Mouse (Mus musculus): Measurements from ENCODE around the gene Usp15.
"Not testable (repeated sequence)": the region's sequence is repeated elsewhere in the genome, so short reads cannot be mapped to it uniquely, and the experiment has no call there.

Gene Usp15

GRCm38 (mm10) chr10:123196835-123197559 lies at the start of gene Usp15:
TSS of gene Usp15 (minus strand) at chr10:123196995.
- DNase-seq (ENCODE audit: low spot score), result peak; percentile 90

DNA sequence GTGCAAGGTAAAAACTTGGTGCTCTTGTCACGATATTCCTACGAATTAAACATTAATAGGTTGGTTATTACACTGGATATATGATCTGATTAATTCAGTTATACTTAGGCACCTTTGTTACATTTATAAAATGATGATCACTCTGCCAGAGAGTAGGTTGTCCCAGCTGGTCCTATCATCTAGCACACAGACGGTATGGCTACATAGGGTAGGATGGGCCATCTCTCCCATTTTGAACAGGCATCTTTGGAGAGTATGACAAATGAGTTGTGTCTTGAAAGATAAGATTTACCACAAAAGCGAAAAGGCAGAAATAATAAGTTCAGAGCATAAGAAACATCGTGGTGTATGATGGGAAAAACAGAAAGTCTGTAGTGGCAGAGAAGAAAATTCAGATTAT lies 32.6 kb upstream of the Usp15 start:
- no peak for DNase-seq (ENCODE audit: low spot score)

DNA sequence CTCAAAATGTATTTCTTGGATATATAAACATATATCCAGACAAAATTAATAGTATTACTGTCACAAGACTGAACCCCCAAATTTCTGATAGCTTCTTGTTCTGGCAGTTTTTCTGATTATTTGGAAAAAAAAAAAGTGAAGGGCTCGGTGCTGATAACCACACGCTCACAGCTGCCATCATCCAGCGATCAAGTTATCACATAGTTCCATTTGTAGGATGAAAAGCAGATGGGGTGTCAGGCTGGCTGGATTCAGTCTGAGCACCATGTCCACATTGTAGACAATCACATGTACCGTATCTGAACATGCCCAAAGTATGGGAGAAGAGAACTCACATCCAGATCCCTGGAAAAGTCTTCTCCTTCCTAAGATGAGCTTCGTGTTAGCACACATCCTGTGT lies 26.0 kb upstream of the Usp15 start:
- no peak for DNase-seq (ENCODE audit: low spot score)

- DNase-seq (ENCODE audit: low spot score), result no peak
These were observed 12.7 kb upstream of the Usp15 start for GRCm38 (mm10) chr10:123209517-123209916.

DNA sequence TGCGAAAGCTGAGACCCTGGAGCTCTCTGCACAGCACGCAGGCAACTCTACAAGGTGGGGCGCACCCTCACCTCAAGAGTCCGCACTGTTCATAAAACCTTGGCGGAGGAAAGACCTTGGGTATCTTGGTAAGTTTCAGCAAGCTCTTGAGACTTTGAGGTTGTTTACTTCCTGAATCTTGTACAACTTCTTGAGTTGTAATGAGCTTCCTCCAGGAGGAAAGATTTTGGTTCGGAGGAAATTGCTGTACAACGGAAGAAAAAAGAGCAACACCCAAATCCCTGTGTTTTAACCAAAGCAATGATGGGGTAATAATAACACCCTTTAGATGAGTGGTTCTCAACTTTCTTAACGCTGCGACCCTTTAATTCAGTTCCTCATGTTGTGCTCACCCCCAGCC lies 11.5 kb upstream of the Usp15 start:
- no peak for DNase-seq (ENCODE audit: low spot score)

DNA sequence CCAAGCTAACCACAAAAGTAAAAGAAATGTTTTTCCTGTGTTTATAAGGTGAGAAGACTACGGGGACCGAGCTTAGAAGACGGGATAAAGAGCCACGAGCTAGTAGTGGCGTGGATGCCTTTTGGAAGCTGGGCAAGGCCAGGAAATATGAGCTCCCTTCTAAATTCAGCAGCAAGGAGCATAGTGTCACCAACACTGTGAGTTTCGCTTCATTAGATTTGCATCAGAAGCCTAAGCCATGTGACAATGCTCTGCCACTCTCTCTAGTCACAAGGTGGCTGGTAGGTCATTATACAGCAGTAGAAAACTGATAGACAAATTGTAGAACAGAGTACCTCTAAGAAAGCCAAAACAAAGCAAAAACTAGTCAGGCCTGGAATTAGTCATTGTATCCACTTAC lies 9.3 kb upstream of the Usp15 start:
- no peak for DNase-seq (ENCODE audit: low spot score)

DNA sequence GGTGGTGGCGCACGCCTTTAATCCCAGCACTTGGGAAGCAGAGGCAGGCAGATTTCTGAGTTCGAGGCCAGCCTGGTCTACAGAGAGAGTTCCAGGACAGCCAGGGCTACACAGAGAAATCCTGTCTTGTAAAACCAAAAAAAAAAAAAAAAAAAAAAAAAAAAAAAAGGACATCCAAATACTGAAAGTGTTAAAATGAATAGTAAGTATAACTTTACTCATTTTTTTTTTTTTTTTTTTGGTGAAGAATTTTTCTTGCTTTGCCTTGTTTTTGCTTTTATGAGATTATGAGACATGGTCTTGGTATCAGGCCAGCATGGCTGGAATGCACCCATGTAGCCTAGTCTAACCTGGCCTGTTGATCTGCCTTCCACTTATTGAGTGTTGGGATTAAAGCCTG lies 8.6 kb upstream of the Usp15 start:
- DNase-seq (ENCODE audit: low spot score), result not testable (repeated sequence)

DNA sequence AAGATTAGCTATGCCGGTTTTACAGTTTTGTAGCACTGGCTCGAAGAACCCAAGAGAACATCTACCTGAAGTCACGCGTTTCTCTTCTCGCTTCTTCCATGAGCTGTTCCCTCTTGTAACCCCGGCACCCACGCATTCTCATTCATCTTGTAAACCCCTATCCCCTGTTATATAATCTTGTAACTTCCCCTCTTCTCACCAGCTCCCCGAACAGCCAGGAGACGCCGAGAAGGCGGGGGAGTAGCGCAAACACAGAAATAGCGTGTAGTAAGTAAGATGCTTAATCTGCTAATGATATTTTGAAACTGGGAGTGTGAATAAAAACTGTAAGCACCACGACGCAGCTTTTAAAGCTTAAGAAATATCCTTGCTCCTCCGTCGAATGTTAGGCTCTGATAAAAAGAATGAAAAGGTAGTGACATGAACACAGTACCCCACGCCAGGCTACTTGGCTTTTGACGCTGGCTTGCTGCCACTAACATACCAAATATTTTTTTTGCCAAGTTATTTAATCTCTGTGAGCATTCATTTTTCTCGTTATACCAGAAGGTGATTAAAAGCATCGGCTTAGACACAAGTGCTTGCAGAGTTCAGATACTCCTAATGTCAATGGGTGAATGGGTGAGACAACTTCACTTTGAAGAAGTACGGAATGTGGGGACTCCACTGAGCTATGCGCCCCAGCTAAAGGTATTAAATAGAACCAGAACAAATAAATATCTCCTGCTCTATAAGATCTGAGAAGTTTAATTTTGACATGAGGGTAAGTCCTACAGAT lies 5.4 kb upstream of the Usp15 start:
- DNase-seq (ENCODE audit: low spot score), result no peak

GRCm38 (mm10) chr10:123201436-123201835 lies 4.6 kb upstream of the Usp15 start:
- DNase-seq (ENCODE audit: low spot score), result no peak

GRCm38 (mm10) chr10:123200996-123201395 lies 4.2 kb upstream of the Usp15 start:
- no peak for DNase-seq (ENCODE audit: low spot score)

- DNase-seq (ENCODE audit: low spot score), result no peak
These were observed 3.5 kb upstream of the Usp15 start for GRCm38 (mm10) chr10:123200320-123200659.

DNA sequence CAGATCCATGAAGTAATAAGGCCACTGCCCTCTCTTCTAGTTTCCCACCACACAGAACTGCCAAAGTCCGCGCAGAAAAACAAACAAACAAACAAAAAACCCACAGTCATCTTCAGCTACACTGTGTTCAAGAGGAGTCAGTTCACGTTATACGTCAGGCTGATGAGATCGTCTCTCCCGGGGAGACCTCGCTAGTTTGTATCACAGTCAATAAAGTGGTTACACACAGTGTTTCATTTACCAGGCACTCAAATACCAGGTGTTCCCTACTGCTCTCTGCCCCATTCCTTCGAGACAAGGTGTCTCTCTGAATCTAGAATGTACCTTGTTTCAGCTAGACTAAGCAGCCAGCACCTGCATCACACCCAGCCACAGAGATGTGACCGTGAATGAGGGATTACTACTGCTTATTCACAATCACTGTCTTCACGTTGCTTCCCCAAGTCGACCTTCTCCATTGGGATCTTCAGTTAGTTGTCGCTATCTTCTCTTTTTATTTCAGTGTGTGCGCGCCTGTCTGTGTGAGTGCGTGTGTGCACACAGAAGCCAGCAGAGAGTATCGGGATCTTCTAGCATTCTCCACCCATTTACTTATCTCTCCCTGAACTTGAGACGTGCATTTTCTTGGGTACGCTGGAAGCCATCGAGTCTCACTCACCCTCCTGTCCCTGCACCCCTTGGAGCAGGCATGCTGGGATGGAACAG lies 3.0 kb upstream of the Usp15 start:
- no peak for DNase-seq (ENCODE audit: low spot score)

- no peak for DNase-seq (ENCODE audit: low spot score)
These were observed 2.3 kb upstream of the Usp15 start for GRCm38 (mm10) chr10:123199119-123199518.

GRCm38 (mm10) chr10:123198183-123198582 lies 1.4 kb upstream of the Usp15 start:
- no peak for DNase-seq (ENCODE audit: low spot score)

DNA sequence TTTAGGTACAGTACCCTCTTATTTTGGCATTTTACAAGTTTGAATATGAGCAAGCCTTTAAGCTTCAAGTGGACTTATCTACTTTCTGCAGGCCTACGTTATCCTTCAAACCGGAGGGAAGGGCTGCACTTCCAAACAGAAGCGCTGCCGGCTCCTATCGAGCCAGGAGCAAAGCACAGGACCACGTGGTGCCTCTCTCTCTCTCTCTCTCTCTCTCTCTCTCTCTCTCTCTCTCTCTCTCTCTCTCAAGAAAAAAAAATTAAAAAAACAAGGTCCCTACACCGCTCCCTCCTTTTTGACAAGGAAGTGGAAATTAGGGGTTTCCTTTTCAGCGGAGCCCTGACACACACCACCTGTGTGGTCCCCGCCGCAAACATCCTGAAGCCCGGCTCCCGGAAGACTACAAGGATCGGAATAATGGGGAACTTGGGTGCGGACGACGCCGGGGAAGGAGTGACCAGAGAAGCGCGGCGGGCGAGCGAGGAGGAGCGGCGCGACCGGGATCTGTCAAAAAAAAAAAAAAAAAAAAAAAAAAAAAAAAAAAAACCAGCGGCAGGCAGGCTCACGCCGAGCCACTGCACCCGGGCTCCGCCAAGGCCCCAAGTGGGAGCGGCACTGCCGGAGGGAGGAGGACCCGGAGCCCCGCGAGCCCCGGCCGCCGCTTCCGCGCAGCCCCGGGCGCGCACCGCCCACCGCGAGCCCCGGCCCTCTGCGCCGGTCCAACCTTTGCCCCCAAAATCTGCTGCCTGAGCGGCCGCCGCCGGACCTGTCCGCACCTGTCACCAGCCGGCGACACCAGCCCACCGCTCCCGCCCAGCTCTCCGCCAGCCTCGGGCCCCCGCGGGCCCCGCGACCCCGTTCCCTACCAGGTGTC lies 597 bp downstream of the Usp15 start:
- DNase-seq (ENCODE audit: low spot score), result peak; percentile 47

- no peak for DNase-seq (ENCODE audit: low spot score)
These were observed 1.3 kb downstream of the Usp15 start for GRCm38 (mm10) chr10:123195501-123195900.

DNA sequence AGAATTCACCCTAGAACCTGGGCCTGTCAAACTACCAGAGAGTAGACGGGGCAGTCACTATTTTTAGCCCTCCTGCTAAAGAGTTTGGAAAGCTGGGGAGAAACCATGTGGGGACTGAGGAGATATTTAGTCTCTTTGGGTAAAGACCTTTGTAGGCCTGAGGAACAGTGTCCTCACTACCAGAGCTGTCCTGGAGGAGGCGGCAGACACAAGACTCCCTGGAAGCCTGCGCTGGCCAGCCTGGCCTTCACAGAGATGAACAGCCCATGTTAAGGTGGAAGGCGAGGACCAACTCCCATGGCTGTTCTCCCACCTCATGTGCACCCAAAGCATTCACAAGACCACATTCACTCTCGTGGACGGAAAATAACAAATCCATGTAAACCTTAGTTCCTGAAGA lies 5.8 kb downstream of the Usp15 start:
- no peak for DNase-seq (ENCODE audit: low spot score)

DNA sequence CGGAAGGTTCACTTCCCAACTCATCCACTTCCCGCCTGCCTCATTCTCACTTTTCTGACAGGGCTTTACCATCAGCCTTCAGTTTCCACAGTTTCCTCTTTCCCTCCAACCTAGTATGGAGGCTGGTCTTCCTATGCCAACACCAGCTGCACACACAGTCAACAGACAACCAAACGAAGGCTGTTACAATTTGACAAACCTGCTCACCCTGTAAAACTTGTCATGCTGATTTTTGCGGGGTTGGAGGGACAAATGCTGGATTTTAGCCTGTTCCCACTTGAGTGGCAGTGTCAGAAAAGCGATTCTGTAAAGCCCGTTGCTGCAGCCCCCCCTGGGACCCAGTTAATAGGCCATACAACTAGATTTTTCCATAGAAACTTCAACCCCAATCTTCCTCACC lies 9.5 kb downstream of the Usp15 start:
- DNase-seq (ENCODE audit: low spot score), result no peak

- DNase-seq (ENCODE audit: low spot score), result no peak
These were observed 10.9 kb downstream of the Usp15 start for GRCm38 (mm10) chr10:123185907-123186306.

DNA sequence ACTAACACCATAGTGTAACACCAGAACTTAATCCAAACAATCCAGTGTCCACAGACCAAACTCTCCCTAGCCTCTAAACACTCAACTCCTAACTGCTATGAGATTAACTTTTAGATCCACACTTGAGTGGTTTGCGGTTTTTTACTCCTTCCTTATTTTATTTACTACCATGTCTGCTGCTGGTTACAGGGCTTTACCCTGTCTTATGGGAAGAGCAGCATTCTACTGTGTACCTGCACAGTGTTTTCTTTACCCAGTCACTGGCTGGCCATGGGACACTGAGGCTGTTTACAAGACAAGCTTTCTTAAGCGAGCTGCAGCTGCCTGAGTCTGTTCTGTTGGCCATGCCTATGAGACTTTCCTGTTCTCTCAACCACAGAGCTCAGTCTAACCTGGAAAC lies 13.1 kb downstream of the Usp15 start:
- no peak for DNase-seq (ENCODE audit: low spot score)

DNA sequence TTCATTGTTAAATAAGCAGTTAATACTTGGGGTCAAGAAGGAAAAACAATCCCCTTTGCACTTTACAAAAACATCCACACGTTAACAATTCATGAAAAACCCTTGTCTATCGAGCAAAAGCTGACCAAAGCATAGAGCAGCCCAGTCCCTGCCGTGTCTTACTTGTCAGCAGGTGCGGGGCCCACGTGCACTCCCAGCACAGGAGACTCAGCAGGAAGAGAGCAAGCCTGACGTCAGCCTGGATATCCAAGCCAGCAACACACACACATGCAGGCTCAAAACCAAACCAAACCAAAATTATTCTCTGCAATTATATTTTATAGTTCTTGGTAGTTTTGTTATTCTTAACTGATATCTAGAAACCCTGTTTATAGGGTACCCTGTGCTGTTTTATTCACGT lies 13.6 kb downstream of the Usp15 start:
- no peak for DNase-seq (ENCODE audit: low spot score)

DNA sequence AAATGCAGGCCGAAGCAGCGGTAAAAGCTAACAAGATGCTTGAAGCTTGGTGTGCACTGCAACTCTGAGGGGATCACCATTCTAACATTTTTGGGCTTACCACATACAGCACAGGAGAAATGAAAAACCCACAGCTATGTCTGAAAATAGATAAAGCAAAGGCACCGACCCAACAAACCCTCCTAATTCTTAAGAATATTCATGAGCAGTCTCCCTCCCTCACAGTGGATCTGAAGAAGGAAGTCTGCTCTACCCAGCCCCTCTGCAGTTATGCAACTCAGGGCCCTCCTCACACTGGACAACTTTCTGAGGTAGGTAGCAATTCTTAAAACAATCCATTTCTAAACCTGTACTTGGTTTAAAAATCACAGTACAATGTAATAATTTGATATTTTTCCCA lies 14.4 kb downstream of the Usp15 start:
- DNase-seq (ENCODE audit: low spot score), result no peak
